Mouse (Mus musculus): ENCODE data around the gene Tcf7l1.

The Tcf7l1 gene

DNA sequence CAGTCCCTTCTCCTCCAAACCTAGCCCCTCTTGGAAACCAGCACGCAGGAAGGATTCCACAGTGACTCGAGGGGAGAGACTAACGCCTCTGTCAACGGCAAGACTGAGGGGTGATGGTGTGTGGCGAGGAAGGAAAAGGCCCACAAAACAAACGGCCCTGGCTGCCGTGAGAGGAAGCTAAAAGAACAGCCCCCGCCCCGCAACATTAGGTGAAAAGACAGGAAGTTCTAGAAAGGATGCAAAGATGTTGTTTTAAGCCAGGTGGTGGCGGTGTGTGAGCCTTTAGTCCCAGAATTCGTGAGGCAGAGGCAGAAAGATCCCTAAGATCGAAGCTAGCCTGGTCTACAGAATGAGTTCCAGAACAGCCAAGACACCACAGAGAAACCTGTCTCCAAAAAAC lies 43.3 kb downstream of the Tcf7l1 start:
- no peak for DNase-seq (ENCODE audit: low spot score)

- no peak for DNase-seq (ENCODE audit: low spot score)
These were observed 44.8 kb downstream of the Tcf7l1 start for GRCm38 (mm10) chr6:72744144-72744800.

- DNase-seq (ENCODE audit: low spot score): no peak
These were observed 45.4 kb downstream of the Tcf7l1 start for GRCm38 (mm10) chr6:72743624-72744041.

- DNase-seq (ENCODE audit: low spot score): no peak
These were observed 46.7 kb downstream of the Tcf7l1 start for GRCm38 (mm10) chr6:72742331-72742730.

DNA sequence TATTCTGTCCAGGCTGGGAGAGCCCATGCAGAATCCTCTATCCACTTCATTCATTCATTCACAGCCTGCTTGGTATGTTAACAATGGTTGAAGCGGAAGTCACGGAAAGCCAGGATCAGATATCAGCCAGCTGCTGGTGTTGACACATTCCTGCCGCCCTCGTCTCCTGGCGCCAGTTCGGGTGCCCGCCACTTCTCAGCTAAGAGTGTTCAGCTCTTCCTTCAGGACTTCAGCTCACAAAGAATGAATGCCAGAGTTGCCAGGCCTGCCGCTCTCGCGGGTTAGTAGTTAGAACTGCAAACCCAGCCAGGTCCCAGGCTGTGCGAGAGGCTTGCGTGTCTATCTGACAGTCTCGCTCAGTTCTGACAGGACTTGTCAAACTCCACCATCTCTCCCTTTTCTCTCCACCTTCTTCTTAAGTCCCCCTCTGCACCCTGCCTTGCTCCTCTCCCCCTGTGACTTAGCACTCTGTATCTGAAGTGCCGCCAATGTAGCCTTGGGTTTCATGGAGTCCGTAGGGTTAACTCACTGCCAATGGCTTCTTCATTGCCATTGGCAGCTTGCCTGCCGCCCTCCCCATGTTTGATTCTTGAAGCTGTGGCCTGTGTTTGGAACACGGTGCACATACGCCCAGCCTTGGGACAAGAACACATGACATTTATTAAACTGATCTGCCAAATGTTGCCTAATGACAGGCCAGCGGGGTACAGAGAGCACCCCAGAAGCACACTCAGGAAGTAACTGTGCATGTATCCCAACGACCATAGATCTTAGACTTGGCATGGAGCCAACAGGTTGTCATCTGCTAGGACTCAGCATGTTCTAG lies 48.2 kb downstream of the Tcf7l1 start:
- no peak for DNase-seq (ENCODE audit: low spot score)

- no peak for DNase-seq (ENCODE audit: low spot score)
These were observed 52.2 kb downstream of the Tcf7l1 start for GRCm38 (mm10) chr6:72736872-72737271.

GRCm38 (mm10) chr6:72735206-72735605 lies 53.8 kb downstream of the Tcf7l1 start:
- no peak for DNase-seq (ENCODE audit: low spot score)

GRCm38 (mm10) chr6:72733375-72733774 lies 55.7 kb downstream of the Tcf7l1 start:
- no peak for DNase-seq (ENCODE audit: low spot score)

GRCm38 (mm10) chr6:72732109-72732508 lies 56.9 kb downstream of the Tcf7l1 start:
- DNase-seq (ENCODE audit: low spot score): no peak

DNA sequence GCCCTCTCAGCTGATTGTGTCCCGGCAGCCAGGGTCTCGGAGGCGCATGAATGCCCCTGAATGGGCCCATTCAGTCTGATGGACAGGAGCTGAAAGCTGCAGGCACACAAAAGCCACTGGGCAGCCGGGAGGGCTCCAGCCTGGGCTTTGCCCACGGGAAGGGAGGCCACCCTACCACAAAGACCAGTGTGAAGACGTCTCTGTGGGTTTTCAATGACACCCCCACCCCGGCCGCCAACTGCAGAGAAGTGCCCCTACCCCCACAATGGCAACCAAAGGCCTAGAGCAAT lies 58.5 kb downstream of the Tcf7l1 start:
- no peak for DNase-seq (ENCODE audit: low spot score)

- no peak for DNase-seq (ENCODE audit: low spot score)
These were observed 59.1 kb downstream of the Tcf7l1 start for GRCm38 (mm10) chr6:72729831-72730559.

- DNase-seq (ENCODE audit: low spot score): no peak
These were observed 61.2 kb downstream of the Tcf7l1 start for GRCm38 (mm10) chr6:72727826-72728225.

- DNase-seq (ENCODE audit: low spot score): no peak
These were observed 64.4 kb downstream of the Tcf7l1 start for GRCm38 (mm10) chr6:72724494-72725180.

DNA sequence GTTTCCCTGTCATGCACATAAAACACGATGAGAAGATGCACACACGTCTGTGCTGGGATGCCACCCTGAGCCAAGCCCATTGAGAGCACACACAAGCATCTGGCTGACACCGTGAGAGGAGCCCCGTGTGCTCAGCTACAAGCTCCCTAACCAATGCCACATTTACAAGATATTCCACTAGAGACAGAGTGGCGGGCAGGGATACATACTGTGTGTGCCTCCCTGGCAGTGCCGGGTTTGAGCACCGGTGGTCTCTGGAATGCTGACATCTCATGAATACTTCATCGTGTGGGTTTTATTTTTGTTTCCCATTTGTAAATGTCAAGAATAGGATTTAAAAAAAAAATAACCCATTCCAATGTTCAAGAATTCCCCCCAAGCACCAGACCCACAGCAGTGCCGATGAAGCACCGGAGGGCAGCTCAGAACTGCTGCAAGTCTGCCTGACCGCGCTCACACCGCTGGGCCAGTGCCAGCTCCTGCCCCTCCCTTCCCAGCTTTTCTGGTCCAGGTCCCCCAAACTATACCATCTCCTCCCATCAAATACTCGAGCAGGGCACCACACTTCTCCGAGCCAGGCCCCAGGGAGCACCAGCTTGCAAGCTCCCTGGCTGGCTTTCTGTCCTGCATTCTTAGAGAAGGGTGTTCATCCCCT lies 65.2 kb downstream of the Tcf7l1 start:
- no peak for DNase-seq (ENCODE audit: low spot score)

DNA sequence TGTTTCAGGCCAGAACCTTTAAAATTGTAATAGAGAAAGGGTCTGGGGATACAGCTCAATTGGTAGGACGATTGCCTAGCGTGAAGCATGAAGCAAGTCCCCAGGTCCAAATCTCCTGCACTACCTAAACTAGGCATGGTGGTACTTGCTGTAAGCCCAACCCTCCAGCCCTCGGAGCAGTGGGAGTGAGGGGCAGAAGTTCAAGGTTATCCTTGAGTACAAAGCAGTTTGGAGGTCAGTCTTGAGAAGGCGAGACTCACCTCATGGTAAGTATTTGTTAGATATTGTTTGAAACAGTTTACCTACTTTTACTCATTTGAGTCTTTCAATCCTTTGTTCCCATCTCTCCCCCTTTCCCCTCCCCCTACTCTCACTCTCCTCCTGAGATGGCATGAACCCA lies 65.9 kb downstream of the Tcf7l1 start:
- DNase-seq (ENCODE audit: low spot score): no peak

- DNase-seq (ENCODE audit: low spot score): no peak
These were observed 68.2 kb downstream of the Tcf7l1 start for GRCm38 (mm10) chr6:72720852-72721251.

DNA sequence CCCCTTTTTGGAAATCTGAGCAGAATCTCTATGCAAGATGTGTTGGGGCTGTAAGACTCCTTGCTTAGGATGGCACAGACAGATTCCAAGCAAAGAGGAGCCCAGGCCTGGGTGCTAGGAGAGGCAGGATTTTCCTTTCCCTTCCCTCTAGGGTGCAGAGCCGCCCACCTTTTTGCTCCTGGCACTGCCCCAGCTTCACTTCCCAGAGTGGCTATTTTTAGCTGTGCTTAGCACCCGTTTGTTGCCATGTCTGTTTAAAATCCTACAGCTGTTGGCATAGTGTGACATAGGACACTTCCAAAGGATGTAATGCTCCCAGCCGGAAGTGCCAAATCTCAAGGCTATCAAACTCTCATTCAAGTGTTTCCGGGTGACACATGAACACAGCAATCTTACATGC lies 74.3 kb downstream of the Tcf7l1 start:
- DNase-seq (ENCODE audit: low spot score): no peak

DNA sequence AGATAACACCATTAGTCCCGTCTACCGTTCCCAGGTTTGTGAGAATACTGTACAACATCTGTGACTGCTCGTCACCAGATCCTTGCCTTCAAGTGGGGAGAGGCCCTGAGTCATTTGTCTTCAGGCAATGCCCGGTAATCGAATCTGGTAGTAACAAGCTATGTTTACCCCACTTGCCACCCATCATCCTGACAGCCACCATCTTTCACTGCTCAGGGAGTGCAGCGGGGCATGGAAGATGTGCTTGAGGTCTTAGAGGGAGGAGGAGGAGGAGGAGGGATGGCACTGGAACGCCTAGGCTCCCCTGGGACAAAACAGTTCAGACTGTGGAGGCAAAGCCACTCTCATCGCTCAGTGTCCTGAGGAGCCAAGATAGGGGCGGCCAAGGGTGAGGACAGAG lies 74.8 kb downstream of the Tcf7l1 start:
- DNase-seq (ENCODE audit: low spot score): no peak

- no peak for DNase-seq (ENCODE audit: low spot score)
These were observed 77.5 kb downstream of the Tcf7l1 start for GRCm38 (mm10) chr6:72711508-72712081.

DNA sequence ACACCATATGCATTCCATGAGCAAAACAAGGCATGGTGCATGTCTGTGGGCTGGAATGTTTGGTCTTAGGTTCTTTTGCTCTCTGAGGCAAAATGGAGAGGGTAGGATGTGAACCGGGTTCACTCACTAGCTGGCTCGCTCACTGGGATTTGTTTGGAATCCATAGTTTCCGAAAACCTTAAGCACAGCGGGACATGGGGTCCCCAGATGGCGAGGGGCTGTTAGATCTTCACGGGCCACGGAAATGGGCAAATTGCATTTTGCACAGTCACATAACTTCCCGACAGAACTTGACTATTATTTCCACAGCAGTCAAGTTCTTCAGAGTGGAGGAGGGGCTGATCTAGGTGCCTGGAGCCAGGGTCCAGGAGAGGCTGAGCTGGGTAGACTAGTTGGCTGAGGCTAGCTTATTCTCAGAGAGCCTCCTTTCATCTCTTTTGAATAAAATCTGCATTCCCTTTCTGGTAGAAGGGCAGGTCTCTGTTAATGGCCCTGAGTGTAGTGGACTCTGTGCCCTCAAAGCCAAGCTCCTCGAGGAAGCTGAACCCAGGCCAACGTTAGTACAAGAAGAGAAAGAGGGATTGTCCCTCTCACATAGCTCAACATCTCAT lies 78.1 kb downstream of the Tcf7l1 start:
- DNase-seq (ENCODE audit: low spot score): no peak

DNA sequence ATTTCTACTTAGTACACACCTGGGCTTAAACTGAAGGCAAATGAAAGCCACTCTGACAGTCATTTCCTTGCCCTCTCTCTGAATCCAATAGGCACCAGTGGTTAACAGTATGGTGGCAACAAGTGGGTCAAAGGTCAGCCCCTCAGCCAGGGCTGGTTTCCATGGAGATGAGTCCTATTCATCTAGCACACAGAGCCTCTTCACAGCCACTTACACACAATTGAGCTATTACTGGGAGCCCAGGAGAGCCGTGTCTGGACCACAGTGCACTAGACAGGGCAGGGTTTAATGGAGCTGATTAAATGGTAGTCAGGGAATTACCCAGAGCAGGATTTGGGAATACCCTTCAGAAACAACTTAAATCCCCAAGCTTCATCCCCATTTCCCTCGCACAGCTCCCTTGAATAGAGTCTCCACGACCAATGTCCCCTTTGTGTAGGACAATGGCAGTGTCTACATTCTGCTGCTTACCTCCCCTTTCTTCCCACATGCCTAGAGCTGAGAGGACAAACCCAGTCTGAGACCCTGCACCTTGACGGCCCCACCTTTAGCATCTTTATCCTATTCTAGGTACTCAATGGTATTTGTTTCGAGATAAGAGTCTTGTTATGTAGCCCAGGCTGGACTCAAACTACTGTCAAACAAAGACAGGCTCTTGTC lies 89.5 kb downstream of the Tcf7l1 start:
- DNase-seq (ENCODE audit: low spot score): no peak

All from ovary, postnatal 10 days (tissue).